Mouse (Mus musculus): ENCODE measurements at regions not wholly inside any gene's neighbourhood (a gene's known extent, or its start where the extent isn't known, plus 50 kb on each side); places are given as distances from the start of the nearest gene placed in this dataset.

DNA sequence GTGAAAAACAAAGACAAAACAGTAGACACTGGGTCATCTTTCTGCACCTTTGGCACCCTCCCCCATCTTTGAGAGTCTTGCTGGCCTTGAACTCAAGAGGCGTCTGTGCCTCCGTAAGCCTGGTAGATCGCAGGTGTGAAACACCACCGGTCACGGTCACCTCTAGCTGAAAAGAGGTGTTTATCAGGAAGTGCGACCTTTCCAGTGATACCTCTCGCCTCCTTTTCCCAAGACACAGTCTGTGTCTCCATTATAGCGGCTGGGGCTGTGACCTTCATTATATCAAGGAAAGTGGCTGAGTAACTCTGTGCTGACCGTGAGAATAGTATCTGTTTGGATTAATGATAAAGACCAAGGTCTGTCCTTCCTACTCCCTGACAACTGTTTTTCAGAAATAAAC, 158.8 kb downstream of the Cog6 start:
- Histone ChIP-seq H3K4me1 (ENCODE audit: control insufficient read depth, insufficient read depth, low read length) (no peaks in the 10 kb centered on the region), H3K36me3 (ENCODE audit: control insufficient read depth, insufficient read depth, low read length) (no peaks in the 10 kb centered on the region), H3K9ac (ENCODE audit: low read depth, low read length) (no peak overlapping the region), H3K27ac (no peak overlapping the region), H3K79me2 (replicated peaks; ENCODE audit: control insufficient read depth, insufficient read depth, low read length) (no peaks in the 10 kb centered on the region), H3K27me3 (ENCODE audit: control insufficient read depth, insufficient read depth, low read length) (no peaks in the 10 kb centered on the region), H3K4me3 (no peak overlapping the region)
- 75% methylated on average over 9 of the region's 9 CpGs for WGBS
- no peak for DNase-seq
- no peak for TF ChIP-seq EP300 (IDR thresholded peaks at IDR 0.05; ENCODE audit: insufficient read depth, low read depth, low read length)
- no peak for TF ChIP-seq CTCF (IDR thresholded peaks at IDR 0.05)
- TF ChIP-seq POLR2A (IDR thresholded peaks at IDR 0.05; ENCODE audit: insufficient read depth, low read depth, low read length) = no peak
- intact Hi-C loops (cut with DNase I) = no loop called here

DNA sequence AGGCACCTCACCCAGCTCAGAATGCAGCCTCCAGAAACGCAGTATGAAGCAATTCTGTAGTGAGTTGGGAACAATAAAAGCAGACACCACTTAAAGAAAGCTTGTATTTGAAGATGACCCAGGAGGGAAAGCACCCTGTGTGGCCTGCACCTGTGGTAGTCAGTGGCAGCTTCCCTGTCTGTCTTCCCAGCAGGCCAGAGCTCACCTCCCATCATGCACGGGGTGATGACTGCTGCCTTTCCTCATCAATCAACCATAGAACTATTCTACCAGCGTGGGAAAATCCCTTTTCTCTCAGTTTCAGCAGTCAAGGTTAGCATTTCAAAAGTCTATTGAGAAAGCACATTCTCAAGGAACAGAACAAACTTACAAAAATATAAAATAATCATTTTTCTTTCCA, 160.0 kb downstream of the Cog6 start:
- no peaks in the 10 kb centered on the region for H3K4me1 ChIP-seq (ENCODE audit: control insufficient read depth, insufficient read depth, low read length)
- no peak for TF ChIP-seq EP300 (IDR thresholded peaks at IDR 0.05; ENCODE audit: insufficient read depth, low read depth, low read length)
- no peak for TF ChIP-seq CTCF (IDR thresholded peaks at IDR 0.05)
- 77% methylated on average over 3 of the region's 3 CpGs for WGBS
- H3K27ac ChIP-seq = no peak overlapping the region
- no peak overlapping the region for H3K9ac ChIP-seq (ENCODE audit: low read depth, low read length)
- DNase-seq = no peak
- intact Hi-C loops (cut with DNase I) = no loop called here
- no peaks in the 10 kb centered on the region for H3K36me3 ChIP-seq (ENCODE audit: control insufficient read depth, insufficient read depth, low read length)
- H3K4me3 ChIP-seq = no peak overlapping the region
- H3K79me2 ChIP-seq (replicated peaks; ENCODE audit: control insufficient read depth, insufficient read depth, low read length) = no peaks in the 10 kb centered on the region
- no peaks in the 10 kb centered on the region for H3K27me3 ChIP-seq (ENCODE audit: control insufficient read depth, insufficient read depth, low read length)

DNA sequence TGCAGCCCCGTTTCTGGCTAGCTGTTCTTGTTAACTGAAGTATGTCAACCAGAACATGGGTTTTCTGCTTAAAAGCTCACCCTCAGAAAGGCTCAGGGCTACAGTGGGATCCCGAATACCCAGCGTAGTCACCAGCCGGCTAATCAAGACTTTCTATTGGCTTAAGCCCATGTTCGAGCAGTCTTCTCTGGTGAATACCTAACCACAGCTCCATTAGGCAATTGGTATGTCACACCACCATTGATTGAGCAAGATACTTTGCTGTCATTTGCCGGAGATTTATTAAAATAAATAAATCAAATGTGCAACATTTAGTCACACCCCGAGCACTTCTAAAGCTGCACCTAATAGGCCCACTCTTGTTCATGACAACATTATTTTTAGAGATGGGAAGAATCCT, 162.5 kb downstream of the Cog6 start:
- Histone ChIP-seq H3K27me3 (ENCODE audit: control insufficient read depth, insufficient read depth, low read length) (no peaks in the 10 kb centered on the region), H3K4me3 (no peak overlapping the region), H3K9ac (ENCODE audit: low read depth, low read length) (no peak overlapping the region), H3K4me1 (ENCODE audit: control insufficient read depth, insufficient read depth, low read length) (no peaks in the 10 kb centered on the region), H3K27ac (no peak overlapping the region), H3K79me2 (replicated peaks; ENCODE audit: control insufficient read depth, insufficient read depth, low read length) (no peaks in the 10 kb centered on the region), H3K36me3 (ENCODE audit: control insufficient read depth, insufficient read depth, low read length) (no peaks in the 10 kb centered on the region)
- intact Hi-C loops (cut with DNase I) = no loop called here
- no peak for DNase-seq
- WGBS = 95% methylated on average over 7 of the region's 7 CpGs
- TF ChIP-seq CTCF (IDR thresholded peaks at IDR 0.05) (no peak), EP300 (IDR thresholded peaks at IDR 0.05; ENCODE audit: insufficient read depth, low read depth, low read length) (no peak), POLR2A (IDR thresholded peaks at IDR 0.05; ENCODE audit: insufficient read depth, low read depth, low read length) (no peak)

DNA sequence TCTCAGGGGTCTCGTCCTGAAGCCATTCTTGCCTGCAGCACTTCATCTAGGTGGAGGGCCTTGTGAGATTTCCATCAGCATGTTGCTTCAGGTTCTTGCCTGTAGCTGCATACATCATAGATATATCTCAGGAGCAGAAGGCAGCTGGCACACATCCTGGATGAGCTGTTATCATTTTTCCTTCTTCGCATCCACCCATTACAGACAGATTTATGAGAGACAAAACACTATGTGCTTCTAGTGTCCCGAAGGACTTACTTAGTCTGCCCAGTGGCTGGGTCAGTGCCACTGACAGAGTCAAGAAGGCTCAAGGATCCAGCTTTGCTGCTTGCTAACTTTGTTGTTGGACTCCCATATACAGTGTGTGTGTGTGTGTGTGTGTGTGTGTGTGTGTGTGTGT, 163.9 kb downstream of the Cog6 start:
- H3K27ac ChIP-seq = no peak overlapping the region
- H3K79me2 ChIP-seq (replicated peaks; ENCODE audit: control insufficient read depth, insufficient read depth, low read length) = no peaks in the 10 kb centered on the region
- WGBS = 69% methylated on average over 3 of the region's 3 CpGs
- no peaks in the 10 kb centered on the region for H3K36me3 ChIP-seq (ENCODE audit: control insufficient read depth, insufficient read depth, low read length)
- no peak overlapping the region for H3K9ac ChIP-seq (ENCODE audit: low read depth, low read length)
- H3K27me3 ChIP-seq (ENCODE audit: control insufficient read depth, insufficient read depth, low read length) = no peaks in the 10 kb centered on the region
- H3K4me3 ChIP-seq = no peak overlapping the region
- intact Hi-C loops (cut with DNase I) = no loop called here
- no peaks in the 10 kb centered on the region for H3K4me1 ChIP-seq (ENCODE audit: control insufficient read depth, insufficient read depth, low read length)
- no peak for DNase-seq
- TF ChIP-seq CTCF (IDR thresholded peaks at IDR 0.05) (no peak), EP300 (IDR thresholded peaks at IDR 0.05; ENCODE audit: insufficient read depth, low read depth, low read length) (no peak), POLR2A (IDR thresholded peaks at IDR 0.05; ENCODE audit: insufficient read depth, low read depth, low read length) (no peak)

DNA sequence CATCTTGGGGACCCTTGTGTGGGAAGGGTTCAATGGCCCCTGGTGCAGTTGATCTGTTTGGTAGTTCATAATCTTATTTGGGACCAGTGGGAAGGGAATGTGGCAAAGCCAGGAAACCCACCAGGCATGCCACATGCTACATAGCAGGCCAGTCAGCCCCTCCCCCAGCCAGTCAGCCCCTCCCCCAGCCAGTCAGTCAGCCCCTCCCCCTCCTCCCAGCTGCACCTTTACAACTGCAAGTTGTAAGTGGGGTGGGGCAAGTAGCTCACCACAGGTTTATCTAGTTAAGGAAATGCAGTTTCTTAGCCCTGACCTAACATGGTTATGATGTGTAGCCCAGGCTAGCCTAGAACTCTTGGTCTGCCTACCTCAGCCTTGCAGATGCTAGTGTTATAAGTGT, 171.9 kb downstream of the Cog6 start:
- H3K4me3 ChIP-seq = no peak overlapping the region
- peaks cover 2% of the 10 kb centered on the region for H3K4me1 ChIP-seq (ENCODE audit: control insufficient read depth, insufficient read depth, low read length)
- no peaks in the 10 kb centered on the region for H3K79me2 ChIP-seq (replicated peaks; ENCODE audit: control insufficient read depth, insufficient read depth, low read length)
- H3K36me3 ChIP-seq (ENCODE audit: control insufficient read depth, insufficient read depth, low read length) = no peaks in the 10 kb centered on the region
- DNase-seq = no peak
- TF ChIP-seq POLR2A (IDR thresholded peaks at IDR 0.05; ENCODE audit: insufficient read depth, low read depth, low read length) (no peak), EP300 (IDR thresholded peaks at IDR 0.05; ENCODE audit: insufficient read depth, low read depth, low read length) (no peak), CTCF (IDR thresholded peaks at IDR 0.05) (no peak)
- H3K9ac ChIP-seq (ENCODE audit: low read depth, low read length) = no peak overlapping the region
- H3K27me3 ChIP-seq (ENCODE audit: control insufficient read depth, insufficient read depth, low read length) = no peaks in the 10 kb centered on the region
- H3K27ac ChIP-seq = no peak overlapping the region
- intact Hi-C loops (cut with DNase I) = loop anchor here (2.0 kb wide), 2 partner anchors 86 to 588 kb away; no protein-coding TSS in a partner anchor

DNA sequence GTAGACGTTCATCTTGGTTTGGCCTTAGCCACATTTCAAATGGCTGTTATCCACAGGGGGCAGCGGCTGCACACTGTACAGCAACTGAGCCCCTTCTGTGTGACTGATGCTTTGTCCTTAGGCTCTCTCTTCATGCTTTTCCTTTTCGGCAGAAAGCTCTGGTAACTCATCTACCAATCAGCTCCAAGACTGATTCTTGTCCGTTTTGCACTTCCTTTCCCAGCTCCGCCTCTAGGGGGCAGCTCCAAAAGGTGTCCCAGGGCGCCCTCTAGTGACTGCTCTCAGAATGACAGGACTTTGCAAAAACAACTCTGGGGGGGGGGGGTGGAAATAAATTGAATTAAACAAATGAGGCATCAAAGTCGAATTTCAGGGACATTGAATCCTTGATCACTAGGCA, 173.0 kb downstream of the Cog6 start:
- 33% methylated on average over 7 of the region's 7 CpGs for WGBS

More for the DNA sequence above, 173.0 kb downstream of the Cog6 start:
- Histone ChIP-seq H3K9ac (ENCODE audit: low read depth, low read length) (no peak overlapping the region), H3K4me3 (no peak overlapping the region), H3K27me3 (ENCODE audit: control insufficient read depth, insufficient read depth, low read length) (no peaks in the 10 kb centered on the region), H3K4me1 (ENCODE audit: control insufficient read depth, insufficient read depth, low read length) (peaks cover 2% of the 10 kb centered on the region), H3K36me3 (ENCODE audit: control insufficient read depth, insufficient read depth, low read length) (no peaks in the 10 kb centered on the region), H3K79me2 (replicated peaks; ENCODE audit: control insufficient read depth, insufficient read depth, low read length) (no peaks in the 10 kb centered on the region), H3K27ac (no peak overlapping the region)
- intact Hi-C loops (cut with DNase I) = loop anchor here (1.0 to 5.0 kb wide), 5 partner anchors 85 to 587 kb away; no protein-coding TSS in a partner anchor
- DNase-seq = peak; percentile 81 to 88
- TF ChIP-seq CTCF (IDR thresholded peaks at IDR 0.05) (peak; percentile 89), POLR2A (IDR thresholded peaks at IDR 0.05; ENCODE audit: insufficient read depth, low read depth, low read length) (no peak), EP300 (IDR thresholded peaks at IDR 0.05; ENCODE audit: insufficient read depth, low read depth, low read length) (peak; percentile 74; the same call in 1 of the 2 replicates)
